ENCODE assay signal across 8 mouse cellular contexts in the genomic region with DNA sequence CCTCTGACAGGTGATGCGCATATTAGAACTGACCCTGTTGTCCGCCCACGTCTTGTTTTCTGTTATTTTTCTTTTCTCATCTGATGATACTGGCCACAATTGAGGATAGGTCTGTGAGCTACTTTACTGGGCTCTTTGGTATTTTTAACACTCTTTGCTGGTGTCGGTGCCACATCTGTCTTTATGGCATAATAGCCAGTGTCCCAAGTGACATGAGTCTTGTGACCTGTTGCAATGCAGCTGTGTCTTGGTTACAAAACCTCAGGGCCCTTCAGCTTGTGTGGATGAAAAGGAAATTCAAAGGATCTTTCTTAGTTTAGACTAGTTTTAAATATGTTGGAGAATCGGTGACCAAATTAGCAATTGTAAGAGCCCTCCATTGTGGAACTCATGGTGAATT. TPM values are rescaled to one million over a fixed set of nuclear protein-coding genes. Genes with fewer than 3 reads are reported as not detected.
DNase-seq lines count a peak whose midpoint lies in the region; ATAC-seq and TF ChIP-seq lines count a peak whose summit lies in the region.

No protein-coding gene starts in this region.

- H3K4me2 ChIP-seq in forebrain, embryonic 15.5 days (replicated peaks) = peak overlapping the region; percentile 57
- H3K4me2 ChIP-seq in liver, postnatal 0 days (ENCODE audit: low read depth, low read length) = peak overlapping the region; percentile 92

- TF ChIP-seq EP300 in liver, postnatal 0 days (IDR thresholded peaks at IDR 0.05; ENCODE audit: low read depth) = no peak

- peak; percentile 36 for DNase-seq in adrenal gland, postnatal 10 days
- DNase-seq in adrenal gland, postnatal 36 days = no peak
- no peak for DNase-seq in liver, postnatal 0 days
- no peak for DNase-seq in urinary bladder, adult 2 months (ENCODE audit: low spot score)
- DNase-seq in left cerebral cortex, adult 18-20 months (ENCODE audit: low spot score in 2 of 2) = no peak
- no peak for DNase-seq in urinary bladder, postnatal 10 days (ENCODE audit: low spot score)

- peaks cover 22% of the 10 kb centered on the region for H3K4me1 ChIP-seq in forebrain, embryonic 15.5 days
- peaks cover 29% of the 10 kb centered on the region for H3K4me1 ChIP-seq in liver, postnatal 0 days (ENCODE audit: insufficient read depth)

- no peak for ATAC-seq in forebrain, embryonic 15.5 days (replicated peaks)
- no peak for ATAC-seq in liver, postnatal 0 days

- H3K4me3 ChIP-seq in C2C12 (ENCODE audit: insufficient read depth, poor library complexity, severe bottlenecking) = peak overlapping the region; percentile 69
- peak overlapping the region; percentile 77 for H3K4me3 ChIP-seq in forebrain, embryonic 15.5 days
- H3K4me3 ChIP-seq in liver, postnatal 0 days (ENCODE audit: low read depth, low read length) = peak overlapping the region; percentile 86

- H3K36me3 ChIP-seq in C2C12 (ENCODE audit: control insufficient read depth, insufficient read depth) = no peaks in the 10 kb centered on the region
- no peaks in the 10 kb centered on the region for H3K36me3 ChIP-seq in forebrain, embryonic 15.5 days
- no peaks in the 10 kb centered on the region for H3K36me3 ChIP-seq in liver, postnatal 0 days (replicated peaks; ENCODE audit: insufficient read depth, low read length)

- peak overlapping the region; percentile 93 for H3K9ac ChIP-seq in forebrain, embryonic 15.5 days (replicated peaks)
- H3K9ac ChIP-seq in liver, postnatal 0 days (replicated peaks) = peak overlapping the region; percentile 82

- peak overlapping the region; percentile 93 for H3ac ChIP-seq in C2C12 (ENCODE audit: control insufficient read depth, insufficient read length, low read depth)

- peaks cover 45% of the 10 kb centered on the region for H3K79me3 ChIP-seq in C2C12 (ENCODE audit: low read depth)

- WGBS in forebrain, embryonic 15.5 days = 42% methylated on average over 5 of the region's 5 CpGs
- 29% methylated on average over 5 of the region's 5 CpGs for WGBS in liver, postnatal 0 days (ENCODE audit: insufficient replicate concordance)

- TF ChIP-seq CTCF in C2C12 (IDR thresholded peaks at IDR 0.05; ENCODE audit: control insufficient read depth, insufficient read depth, insufficient read length) = no peak
- no peak for TF ChIP-seq CTCF in liver, postnatal 0 days (IDR thresholded peaks at IDR 0.05; ENCODE audit: low read depth)

- H3K27ac ChIP-seq in forebrain, embryonic 15.5 days (replicated peaks) = no peak overlapping the region
- peak overlapping the region; percentile 93; the same call in 1 of the 2 replicates for H3K27ac ChIP-seq in liver, postnatal 0 days (ENCODE audit: low read depth)

- H3K79me2 ChIP-seq in C2C12 (ENCODE audit: control insufficient read depth, insufficient read depth) = peaks cover 56% of the 10 kb centered on the region

- no peaks in the 10 kb centered on the region for H3K9me3 ChIP-seq in forebrain, embryonic 15.5 days
- H3K9me3 ChIP-seq in liver, postnatal 0 days (ENCODE audit: low read length) = no peaks in the 10 kb centered on the region

- no peaks in the 10 kb centered on the region for H3K27me3 ChIP-seq in C2C12 (ENCODE audit: control insufficient read depth, insufficient read depth, insufficient read length)
- H3K27me3 ChIP-seq in forebrain, embryonic 15.5 days = no peaks in the 10 kb centered on the region
- no peaks in the 10 kb centered on the region for H3K27me3 ChIP-seq in liver, postnatal 0 days (ENCODE audit: insufficient read depth, low read length)

TF ChIP-seq in C2C12, 6 proteins besides CTCF, POLR2A, EP300 and RAD21:
- TF ChIP-seq FOSL1 (IDR thresholded peaks at IDR 0.05; ENCODE audit: insufficient read depth, low read length, poor library complexity, severe bottlenecking) = no peak
- TF ChIP-seq CEBPB (IDR thresholded peaks at IDR 0.05; ENCODE audit: low read depth) = no peak
- no peak for TF ChIP-seq USF1 (IDR thresholded peaks at IDR 0.05; ENCODE audit: low read depth)
- no peak for TF ChIP-seq MYOD1 (IDR thresholded peaks at IDR 0.05; ENCODE audit: control insufficient read depth, insufficient read length, low read depth)
- no peak for TF ChIP-seq MAX (IDR thresholded peaks at IDR 0.05)
- TF ChIP-seq MYOG (IDR thresholded peaks at IDR 0.05; ENCODE audit: control insufficient read depth, extremely low read depth, insufficient read length) = no peak

RNA-seq across cellular contexts. Expression of a gene that starts 0.9 kb away (rescaled TPM):
- 100 to 1,000 TPM; 134 to 144 TPM for total RNA-seq in adrenal gland, postnatal 10 days (2021)
- total RNA-seq in adrenal gland, postnatal 36 days (2021) = 100 to 1,000 TPM; 125 to 135 TPM
- polyA plus RNA-seq in C2C12 (2012; fragmentation: generic; extraction: Trizol) = 32.7 TPM
- 36.8 and 37.9 TPM in 2 replicates for polyA plus RNA-seq in forebrain, embryonic 15.5 days (2015; fragmentation: Nextera tagmentation; extraction: Ambion mirVana)
- polyA plus RNA-seq in liver, postnatal 0 days (2015; fragmentation: Nextera tagmentation; extraction: Ambion mirVana) = 7.8 and 8.3 TPM in 2 replicates
- 42.0 and 44.4 TPM in 2 replicates for polyA plus RNA-seq in urinary bladder, adult 2 months (2012; rRNA removed)
- 10 to 100 TPM; 49.2 to 52.6 TPM for total RNA-seq in left cerebral cortex, adult 18-20 months (2021)

RNA-seq across cellular contexts. Expression of a gene that starts 37.9 kb away (rescaled TPM):
- total RNA-seq in adrenal gland, postnatal 10 days (2021) = 100 to 1,000 TPM in 1 of 2 experiments, 10 to 100 TPM in 1; 92.9 to 124 TPM
- 10 to 100 TPM; 85.1 to 94.5 TPM for total RNA-seq in adrenal gland, postnatal 36 days (2021)
- 65.3 TPM for polyA plus RNA-seq in C2C12 (2012; fragmentation: generic; extraction: Trizol)
- polyA plus RNA-seq in forebrain, embryonic 15.5 days (2015; fragmentation: Nextera tagmentation; extraction: Ambion mirVana) = 102 and 105 TPM in 2 replicates
- polyA plus RNA-seq in liver, postnatal 0 days (2015; fragmentation: Nextera tagmentation; extraction: Ambion mirVana) = 30.2 and 31.0 TPM in 2 replicates
- 110 and 132 TPM in 2 replicates for polyA plus RNA-seq in urinary bladder, adult 2 months (2012; rRNA removed)
- total RNA-seq in left cerebral cortex, adult 18-20 months (2021) = 100 to 1,000 TPM; 106 to 107 TPM

RNA-seq across cellular contexts. Expression of a gene that starts 49.3 kb away (rescaled TPM):
- 1 to 10 TPM; 4.6 to 6.8 TPM for total RNA-seq in adrenal gland, postnatal 10 days (2021)
- 10 to 100 TPM in 1 of 2 experiments, 1 to 10 TPM in 1; 4.6 to 19.9 TPM for total RNA-seq in adrenal gland, postnatal 36 days (2021)
- 27.6 TPM for polyA plus RNA-seq in C2C12 (2012; fragmentation: generic; extraction: Trizol)
- polyA plus RNA-seq in forebrain, embryonic 15.5 days (2015; fragmentation: Nextera tagmentation; extraction: Ambion mirVana) = 0.55 and 0.85 TPM in 2 replicates
- 4.1 and 5.5 TPM in 2 replicates for polyA plus RNA-seq in liver, postnatal 0 days (2015; fragmentation: Nextera tagmentation; extraction: Ambion mirVana)
- 2.4 and 2.9 TPM in 2 replicates for polyA plus RNA-seq in urinary bladder, adult 2 months (2012; rRNA removed)
- total RNA-seq in left cerebral cortex, adult 18-20 months (2021) = under 1 TPM; 0.59 to 0.70 TPM
